Mouse (Mus musculus): Measurements from ENCODE around the gene Ly6g5c.
"Not testable (repeated sequence)": the region's sequence is repeated elsewhere in the genome, so short reads cannot be mapped to it uniquely, and the experiment has no call there.

GRCm38 (mm10) chr17:35124261-35124896 lies 16.3 kb downstream of the Ly6g5c start:
- not testable (repeated sequence) for TF ChIP-seq CTCF (IDR thresholded peaks at IDR 0.05; ENCODE audit: extremely low read depth, insufficient read length, insufficient replicate concordance, low read depth, low read length); POLR2A (IDR thresholded peaks at IDR 0.05; ENCODE audit: low read depth, low read length)

Measured in small intestine, adult 2 months (tissue).